Mouse (Mus musculus) lung, embryonic 16.5 days (tissue): ENCODE measurements around the gene Gm12695. TPM values are rescaled to one million over a fixed set of nuclear protein-coding genes. Genes with fewer than 3 reads are reported as not detected.

ENCODE experiments used
- ATAC-seq: fragments of 200-750 bp; cut with Nextera tagmentation; 2 replicates; pipeline ENCODE4 v1.8.0; 2017; ENCODE audit warnings: low read depth, mild to moderate bottlenecking, moderate library complexity
- H3K27ac ChIP-seq: fragments of 300-500 bp; sonication (generic); 2 replicates; pipeline ENCODE4 v1.5.1; 2014; ENCODE audit warnings: mild to moderate bottlenecking, control low read depth, low read length
- H3K27me3 ChIP-seq: fragments of 300-500 bp; sonication (generic); 2 replicates; pipeline ENCODE4 v1.6.1; 2014; ENCODE audit warnings: low read depth, low read length, mixed read lengths; ENCODE audit not compliant: control insufficient read depth, insufficient read depth
- H3K36me3 ChIP-seq: fragments of 300-500 bp; sonication (generic); 2 replicates; pipeline ENCODE4 v1.6.1; 2014; ENCODE audit warnings: low read length; ENCODE audit not compliant: control insufficient read depth, insufficient read depth
- H3K4me1 ChIP-seq: fragments of 300-500 bp; sonication (generic); replicated peaks from 2 replicates; pipeline ENCODE4 v1.6.1; 2014; ENCODE audit warnings: low read length, mixed read lengths; ENCODE audit not compliant: control insufficient read depth, insufficient read depth
- H3K4me2 ChIP-seq: fragments of 300-500 bp; sonication (generic); 2 replicates; pipeline ENCODE4 v1.6.1; 2014; ENCODE audit warnings: low read depth, low read length, control low read depth
- H3K4me3 ChIP-seq: fragments of 300-500 bp; sonication (generic); 2 replicates; pipeline ENCODE4 v1.5.1; 2014; ENCODE audit warnings: mild to moderate bottlenecking, low read length, control low read depth
- H3K9ac ChIP-seq: fragments of 300-500 bp; sonication (generic); 2 replicates; pipeline ENCODE4 v1.6.1; 2014; ENCODE audit warnings: low read length, control low read depth
- H3K9me3 ChIP-seq: fragments of 300-500 bp; sonication (generic); 2 replicates; pipeline ENCODE4 v1.6.1; 2016; ENCODE audit warnings: low read length; ENCODE audit not compliant: control insufficient read depth
- WGBS: fragments of 180-500 bp; shearing (Covaris S2); extraction: QIAGEN DNeasy Blood & Tissue Kit; methylation state at CpG from one replicate; pipeline ENCODE4 v1.1.7; 2014; 5-methylcytosine and 5-hydroxymethylcytosine counted together
- polyA plus RNA-seq: library from polyadenylated mRNA; unstranded; fragments of >200 nt; fragmentation: Nextera tagmentation; extraction: Ambion mirVana; gene quantifications from 2 replicates; pipeline ENCODE4 v1.2.1, GENCODE M21; 2015

Gm12695 gene
- polyA plus RNA-seq, 1 experiment from 2014 or later, result 0.50 TPM

DNA sequence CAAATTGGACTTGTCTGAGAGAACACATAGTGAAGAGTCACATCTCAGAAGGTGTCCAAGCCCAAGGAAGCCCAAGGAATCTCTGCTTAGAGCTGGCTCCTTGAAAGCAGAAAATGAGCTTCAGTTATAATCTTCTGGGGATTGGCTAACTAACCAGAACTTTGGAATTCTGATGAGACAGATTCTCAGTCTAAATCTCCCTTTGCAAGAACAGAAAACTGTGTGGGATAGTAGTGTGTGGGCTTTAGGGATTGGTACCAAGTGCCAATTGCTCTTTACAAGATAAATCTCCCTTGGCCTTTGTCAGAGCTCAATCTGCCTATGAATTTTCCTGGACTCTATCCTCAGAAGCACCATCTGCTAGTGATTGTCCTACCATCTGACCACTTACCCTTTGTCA lies 66.5 kb downstream of the Gm12695 start:
- Histone ChIP-seq H3K4me3 (no peak overlapping the region), H3K9ac (no peak overlapping the region), H3K9me3 (no peaks in the 10 kb centered on the region), H3K36me3 (no peaks in the 10 kb centered on the region), H3K27ac (no peak overlapping the region), H3K27me3 (no peaks in the 10 kb centered on the region), H3K4me2 (no peak overlapping the region), H3K4me1 (no peaks in the 10 kb centered on the region)
- no peak for ATAC-seq

DNA sequence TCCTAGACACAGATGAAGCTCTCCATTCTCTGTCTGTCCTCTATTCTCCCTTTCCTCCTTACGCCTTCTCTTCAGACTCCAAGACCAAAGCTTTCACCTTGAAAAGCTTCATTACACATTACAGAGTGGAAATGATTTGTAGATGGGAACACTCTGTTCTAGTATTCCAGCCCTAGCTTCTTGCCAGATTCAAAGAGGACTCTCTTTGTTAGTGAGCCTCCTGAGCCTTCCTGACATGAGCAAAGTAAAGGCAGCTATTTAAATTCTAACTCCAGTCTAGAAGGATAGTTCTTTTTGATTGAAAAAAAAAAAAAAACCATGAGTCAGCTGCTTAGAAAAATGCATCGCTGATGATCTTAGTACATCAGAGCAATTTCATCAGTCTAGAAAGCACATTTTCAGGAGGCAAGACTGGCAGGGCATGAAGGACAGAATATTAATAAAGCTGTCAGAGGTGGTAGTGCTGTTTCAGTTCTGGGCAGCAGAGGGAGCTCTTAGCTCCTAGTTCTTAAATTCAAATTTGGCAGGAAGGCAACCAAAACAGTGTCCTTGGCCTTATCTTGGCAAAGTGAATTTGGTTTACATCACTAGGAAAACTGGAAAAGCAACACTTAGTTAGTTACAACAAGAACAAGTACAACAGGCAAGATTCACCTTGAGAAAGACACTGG lies 79.6 kb downstream of the Gm12695 start:
- Histone ChIP-seq H3K9ac (no peak overlapping the region), H3K27me3 (no peaks in the 10 kb centered on the region), H3K4me2 (no peak overlapping the region), H3K36me3 (no peaks in the 10 kb centered on the region), H3K4me3 (no peak overlapping the region), H3K9me3 (no peaks in the 10 kb centered on the region), H3K27ac (no peak overlapping the region), H3K4me1 (no peaks in the 10 kb centered on the region)
- ATAC-seq, result no peak
- 63% methylated on average over 2 of the region's 2 CpGs for WGBS

DNA sequence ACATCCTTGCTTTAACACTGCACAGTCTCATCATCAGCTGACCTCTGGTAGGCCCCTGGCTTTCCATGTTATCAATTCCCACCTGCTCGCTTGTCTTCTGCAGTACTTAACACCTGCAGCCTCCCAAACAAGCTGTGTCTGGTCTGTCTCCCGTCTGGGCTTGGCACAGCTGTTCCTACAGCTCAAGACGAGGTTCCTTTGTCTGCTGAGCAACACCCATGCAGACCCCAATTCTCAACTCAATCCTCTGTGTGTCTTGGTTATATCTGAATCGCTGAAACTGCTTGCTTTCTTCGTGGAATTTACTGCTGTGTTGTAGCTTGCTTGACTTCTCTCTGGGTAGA lies 86.8 kb downstream of the Gm12695 start:
- Histone ChIP-seq H3K27ac (no peak overlapping the region), H3K9me3 (no peaks in the 10 kb centered on the region), H3K4me3 (no peak overlapping the region), H3K27me3 (no peaks in the 10 kb centered on the region), H3K4me1 (no peaks in the 10 kb centered on the region), H3K9ac (no peak overlapping the region), H3K36me3 (no peaks in the 10 kb centered on the region), H3K4me2 (no peak overlapping the region)
- 59% methylated on average over 5 of the region's 5 CpGs for WGBS
- no peak for ATAC-seq

DNA sequence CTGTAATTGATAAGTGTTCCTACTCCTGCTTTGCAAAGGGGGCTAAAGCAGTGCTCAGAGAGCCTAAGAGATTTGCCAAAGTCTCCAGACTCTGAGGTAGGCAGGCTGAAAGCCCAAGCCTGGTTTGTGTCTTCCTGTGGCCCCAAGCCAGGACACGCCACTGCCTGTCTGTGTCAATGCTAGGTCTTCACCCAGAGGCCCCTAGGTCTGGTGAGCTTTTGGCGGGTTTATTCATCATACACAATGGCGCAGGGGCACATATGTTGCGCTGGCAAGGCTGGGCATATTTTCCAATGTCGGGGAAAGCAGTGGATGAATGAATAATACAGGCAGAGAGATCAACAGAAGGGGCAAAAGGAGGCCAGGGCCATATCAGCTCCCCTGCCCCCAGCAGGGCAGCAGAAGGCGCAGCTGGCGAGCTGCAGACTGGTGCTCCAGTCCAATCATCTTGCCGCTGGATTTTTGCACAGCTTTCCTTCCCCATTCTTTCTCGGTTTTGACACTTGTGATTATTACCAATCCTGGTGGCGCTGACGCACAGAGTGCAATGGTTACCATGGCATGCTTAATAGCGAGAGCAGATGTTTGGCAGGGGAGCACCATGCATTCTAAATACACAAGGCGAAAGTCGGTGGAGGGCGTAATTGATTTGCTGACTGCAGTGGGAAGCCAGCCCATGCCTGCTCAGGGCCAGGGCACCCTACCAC lies 87.3 kb downstream of the Gm12695 start:
- peak; percentile 47; the same call in 1 of the 2 replicates for ATAC-seq
- Histone ChIP-seq H3K36me3 (no peaks in the 10 kb centered on the region), H3K9ac (no peak overlapping the region), H3K4me1 (no peaks in the 10 kb centered on the region), H3K4me3 (no peak overlapping the region), H3K27me3 (no peaks in the 10 kb centered on the region), H3K27ac (no peak overlapping the region), H3K9me3 (no peaks in the 10 kb centered on the region), H3K4me2 (no peak overlapping the region)
- WGBS, result 66% methylated on average over 15 of the region's 15 CpGs

DNA sequence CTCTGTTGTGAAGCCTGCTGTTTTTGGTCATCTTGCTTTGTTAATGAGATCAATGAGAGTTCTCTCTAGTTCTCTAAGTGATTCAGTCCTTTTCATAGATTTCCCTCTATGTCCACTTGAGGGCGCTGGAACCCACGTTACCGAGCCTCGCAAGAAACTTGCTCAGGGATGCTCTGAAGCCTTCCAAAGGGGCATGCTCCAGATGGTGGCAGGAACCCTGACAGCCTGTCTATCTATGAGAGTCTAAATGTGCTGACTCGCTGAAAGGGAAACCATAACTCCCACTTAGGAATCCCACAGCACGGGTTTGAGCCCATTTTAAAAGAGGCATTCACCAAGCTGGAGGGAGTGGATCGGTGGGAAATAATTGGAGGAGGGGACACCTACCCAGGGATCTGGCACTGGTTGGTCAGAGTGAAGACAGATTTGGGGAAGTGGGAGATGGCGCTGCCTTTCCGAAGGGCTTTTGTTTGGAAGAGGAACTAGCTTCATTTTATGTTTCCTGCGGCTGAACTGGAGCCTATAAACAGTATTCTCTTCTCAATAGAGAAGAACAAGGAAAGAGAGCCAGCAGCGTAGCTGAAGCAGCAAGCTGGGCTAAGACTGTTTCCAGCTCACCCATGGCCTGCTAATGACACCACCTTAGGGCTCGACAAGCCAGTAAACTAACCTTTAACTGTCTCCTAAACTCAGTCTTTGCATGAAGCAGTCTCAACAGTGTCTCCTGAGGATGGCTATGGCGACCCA lies 88.2 kb downstream of the Gm12695 start:
- WGBS, result 28% methylated on average over 13 of the region's 13 CpGs
- Histone ChIP-seq H3K9ac (peak overlapping the region; percentile 1; the same call in 1 of the 2 replicates), H3K4me3 (no peak overlapping the region), H3K27ac (no peak overlapping the region), H3K27me3 (no peaks in the 10 kb centered on the region), H3K36me3 (no peaks in the 10 kb centered on the region), H3K4me1 (no peaks in the 10 kb centered on the region), H3K9me3 (no peaks in the 10 kb centered on the region), H3K4me2 (peak overlapping the region; percentile 9)
- peak; percentile 61 for ATAC-seq

DNA sequence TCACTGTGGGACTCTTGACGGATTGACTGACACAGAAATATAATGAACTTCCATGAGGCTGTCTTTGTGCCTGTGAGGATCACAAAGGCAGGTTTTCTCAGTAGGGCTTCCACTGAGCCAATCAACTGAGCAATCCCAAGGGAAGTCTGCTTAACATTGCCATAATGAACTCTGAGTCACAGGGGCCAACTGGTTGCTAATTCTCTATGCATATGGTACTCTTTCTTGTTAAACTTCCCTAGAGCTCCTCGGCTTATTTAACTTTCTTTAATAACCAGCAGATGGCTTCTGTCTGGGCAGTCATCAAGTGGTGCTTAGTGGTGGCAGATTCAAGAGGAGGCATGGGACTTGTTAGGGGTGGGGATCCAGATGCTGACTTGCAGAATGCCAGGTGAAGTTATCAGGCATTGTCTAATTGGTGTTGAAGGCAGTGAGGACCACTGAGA lies 97.6 kb downstream of the Gm12695 start:
- ATAC-seq, result no peak
- no peaks in the 10 kb centered on the region for H3K4me1 ChIP-seq
- WGBS, result 61% methylated on average over 2 of the region's 2 CpGs

DNA sequence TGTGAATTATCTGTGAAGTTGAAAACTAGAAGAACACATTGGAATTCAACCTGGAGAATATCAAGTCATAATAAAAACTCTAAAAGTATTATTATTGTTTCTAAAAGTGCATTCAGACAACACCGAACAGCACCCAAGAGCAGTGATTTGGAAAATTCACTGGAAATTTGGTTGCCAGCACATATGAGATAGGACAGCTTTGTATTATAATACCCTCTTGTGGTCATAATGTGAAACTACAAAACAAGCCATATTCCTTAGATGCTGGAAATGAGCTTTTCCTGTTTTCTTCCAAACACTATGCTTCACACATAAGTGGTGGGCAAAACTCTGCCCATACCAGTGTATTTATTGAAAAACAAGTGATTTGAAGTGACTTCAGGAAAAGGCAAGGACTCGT lies 101.5 kb downstream of the Gm12695 start:
- H3K36me3 ChIP-seq, result no peaks in the 10 kb centered on the region
- WGBS, result 30% methylated on average over 2 of the region's 2 CpGs
- no peak overlapping the region for H3K9ac ChIP-seq
- no peak overlapping the region for H3K27ac ChIP-seq
- H3K4me3 ChIP-seq, result no peak overlapping the region
- no peak overlapping the region for H3K4me2 ChIP-seq
- H3K9me3 ChIP-seq, result no peaks in the 10 kb centered on the region
- H3K27me3 ChIP-seq, result no peaks in the 10 kb centered on the region
- no peak for ATAC-seq
- no peaks in the 10 kb centered on the region for H3K4me1 ChIP-seq

More for the DNA sequence above, 97.6 kb downstream of the Gm12695 start:
- Histone ChIP-seq H3K4me3 (no peak overlapping the region), H3K9me3 (no peaks in the 10 kb centered on the region), H3K27me3 (no peaks in the 10 kb centered on the region), H3K9ac (no peak overlapping the region), H3K4me2 (no peak overlapping the region), H3K27ac (no peak overlapping the region), H3K36me3 (no peaks in the 10 kb centered on the region)

DNA sequence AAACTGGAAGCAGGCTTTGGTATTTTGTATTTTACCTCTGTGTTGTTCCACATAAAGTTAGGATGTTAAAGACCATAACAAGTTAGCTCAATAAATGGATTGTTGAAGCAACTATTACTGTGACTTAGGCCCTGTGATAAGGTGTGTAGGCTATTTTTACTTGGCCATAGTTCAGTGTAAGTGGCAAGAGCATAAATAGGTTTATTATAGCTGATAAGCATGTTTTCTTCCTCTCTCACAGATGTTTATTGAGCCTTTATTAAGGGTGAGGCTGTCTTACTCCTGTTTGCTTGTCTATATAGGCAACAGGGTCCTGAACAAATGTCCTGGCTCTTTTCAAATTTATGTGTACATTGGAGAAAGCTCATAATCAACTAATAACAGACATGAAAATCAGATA lies 104.0 kb downstream of the Gm12695 start:
- Histone ChIP-seq H3K36me3 (no peaks in the 10 kb centered on the region), H3K27ac (no peak overlapping the region), H3K4me3 (no peak overlapping the region), H3K27me3 (no peaks in the 10 kb centered on the region), H3K9ac (no peak overlapping the region), H3K9me3 (no peaks in the 10 kb centered on the region), H3K4me2 (no peak overlapping the region), H3K4me1 (no peaks in the 10 kb centered on the region)
- no peak for ATAC-seq

DNA sequence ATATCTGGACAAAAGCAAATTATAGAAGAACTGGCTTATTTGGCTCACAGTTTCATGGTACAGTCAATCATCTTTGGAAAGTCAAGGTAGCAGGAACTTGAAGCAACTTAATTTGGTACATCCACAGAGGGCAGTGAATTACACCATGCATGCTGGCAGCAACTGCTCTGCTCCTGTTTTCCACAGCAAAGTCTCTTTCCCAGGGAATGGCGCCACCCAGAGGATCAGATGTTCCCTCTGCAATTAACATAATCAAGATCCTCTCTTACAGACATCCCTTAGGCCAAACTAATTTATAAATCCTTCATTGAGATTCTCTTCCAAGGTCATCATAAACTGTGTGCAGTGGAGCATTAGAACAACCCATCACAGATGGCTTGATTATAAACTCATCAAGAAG lies 104.8 kb downstream of the Gm12695 start:
- Histone ChIP-seq H3K4me2 (no peak overlapping the region), H3K27ac (no peak overlapping the region), H3K9me3 (no peaks in the 10 kb centered on the region), H3K4me1 (no peaks in the 10 kb centered on the region), H3K36me3 (no peaks in the 10 kb centered on the region), H3K9ac (no peak overlapping the region), H3K27me3 (no peaks in the 10 kb centered on the region), H3K4me3 (no peak overlapping the region)
- ATAC-seq, result no peak
- WGBS, result 17% methylated on average over 1 of the region's 1 CpGs
